Mouse (Mus musculus) monocyte, adult 2 months (primary cell): ENCODE data around the gene Pgr15l.

ENCODE experiments used
- DNase-seq, 2 experiments: peaks; one replicate each; pipeline ENCODE4 v3.0.0; 2022; ENCODE audit warnings: low spot score in 2 of 2, low read depth in 1 of 2

Pgr15l gene

GRCm38 (mm10) chrX:97072369-97072768 is at the start of gene Pgr15l:
Pgr15l (plus strand) TSS chrX:97072596.
- DNase-seq = no peak

GRCm38 (mm10) chrX:97027540-97027939 is 44.9 kb upstream of the Pgr15l start:
- DNase-seq = no peak

- no peak for DNase-seq
These were observed 2.6 kb upstream of the Pgr15l start for GRCm38 (mm10) chrX:97069816-97070215.
